Mouse (Mus musculus): ENCODE results near the gene Mosmo. TPM values are rescaled to one million over a fixed set of nuclear protein-coding genes. Genes with fewer than 3 reads are reported as not detected.
"Not testable (repeated sequence)": the region's sequence is repeated elsewhere in the genome, so short reads cannot be mapped to it uniquely, and the experiment has no call there.

Mosmo gene
- polyA plus RNA-seq, 1 experiment from 2014 or later, result 5.1 TPM

GRCm38 (mm10) chr7:120695196-120695595, 17.8 kb downstream of the Mosmo start:
- Histone ChIP-seq H3K9me3 (ENCODE audit: control insufficient read depth, low read length) (no peaks in the 10 kb centered on the region), H3K4me1 (ENCODE audit: control insufficient read depth, insufficient read depth, low read length) (no peaks in the 10 kb centered on the region), H3K4me3 (ENCODE audit: low read length) (no peak overlapping the region), H3K27me3 (replicated peaks; ENCODE audit: control insufficient read depth, insufficient read depth, low read length) (no peaks in the 10 kb centered on the region), H3K9ac (ENCODE audit: low read depth, low read length) (no peak overlapping the region), H3K36me3 (ENCODE audit: control insufficient read depth, insufficient read depth, low read length) (no peaks in the 10 kb centered on the region), H3K27ac (ENCODE audit: low read length) (no peak overlapping the region), H3K4me2 (ENCODE audit: low read depth, low read length) (no peak overlapping the region)
- no peak for ATAC-seq
- 39% methylated on average over 6 of the region's 6 CpGs for WGBS

GRCm38 (mm10) chr7:120695641-120696040, 18.2 kb downstream of the Mosmo start:
- Histone ChIP-seq H3K4me3 (ENCODE audit: low read length) (no peak overlapping the region), H3K4me2 (ENCODE audit: low read depth, low read length) (no peak overlapping the region), H3K36me3 (ENCODE audit: control insufficient read depth, insufficient read depth, low read length) (no peaks in the 10 kb centered on the region), H3K27ac (ENCODE audit: low read length) (no peak overlapping the region), H3K4me1 (ENCODE audit: control insufficient read depth, insufficient read depth, low read length) (no peaks in the 10 kb centered on the region), H3K9me3 (ENCODE audit: control insufficient read depth, low read length) (no peaks in the 10 kb centered on the region), H3K9ac (ENCODE audit: low read depth, low read length) (no peak overlapping the region), H3K27me3 (replicated peaks; ENCODE audit: control insufficient read depth, insufficient read depth, low read length) (no peaks in the 10 kb centered on the region)
- WGBS, result 75% methylated on average over 1 of the region's 1 CpGs
- ATAC-seq, result no peak

- H3K4me3 ChIP-seq (ENCODE audit: low read length), result no peak overlapping the region
- 91% methylated on average over 2 of the region's 2 CpGs for WGBS
- H3K9ac ChIP-seq (ENCODE audit: low read depth, low read length), result no peak overlapping the region
- no peaks in the 10 kb centered on the region for H3K4me1 ChIP-seq (ENCODE audit: control insufficient read depth, insufficient read depth, low read length)
- no peaks in the 10 kb centered on the region for H3K9me3 ChIP-seq (ENCODE audit: control insufficient read depth, low read length)
- H3K27ac ChIP-seq (ENCODE audit: low read length), result no peak overlapping the region
- no peak overlapping the region for H3K4me2 ChIP-seq (ENCODE audit: low read depth, low read length)
- ATAC-seq, result no peak
- no peaks in the 10 kb centered on the region for H3K27me3 ChIP-seq (replicated peaks; ENCODE audit: control insufficient read depth, insufficient read depth, low read length)
- H3K36me3 ChIP-seq (ENCODE audit: control insufficient read depth, insufficient read depth, low read length), result no peaks in the 10 kb centered on the region
These were observed 18.9 kb downstream of the Mosmo start for GRCm38 (mm10) chr7:120696331-120696730.

- Histone ChIP-seq H3K9me3 (ENCODE audit: control insufficient read depth, low read length) (no peaks in the 10 kb centered on the region), H3K4me1 (ENCODE audit: control insufficient read depth, insufficient read depth, low read length) (no peaks in the 10 kb centered on the region), H3K36me3 (ENCODE audit: control insufficient read depth, insufficient read depth, low read length) (no peaks in the 10 kb centered on the region), H3K4me2 (ENCODE audit: low read depth, low read length) (no peak overlapping the region), H3K9ac (ENCODE audit: low read depth, low read length) (no peak overlapping the region), H3K4me3 (ENCODE audit: low read length) (no peak overlapping the region), H3K27ac (ENCODE audit: low read length) (no peak overlapping the region), H3K27me3 (replicated peaks; ENCODE audit: control insufficient read depth, insufficient read depth, low read length) (no peaks in the 10 kb centered on the region)
- 88% methylated on average over 6 of the region's 6 CpGs for WGBS
- no peak for ATAC-seq
These were observed 22.2 kb downstream of the Mosmo start for GRCm38 (mm10) chr7:120699586-120699985.

GRCm38 (mm10) chr7:120703888-120704287, 26.5 kb downstream of the Mosmo start:
- Histone ChIP-seq H3K27ac (ENCODE audit: low read length) (no peak overlapping the region), H3K36me3 (ENCODE audit: control insufficient read depth, insufficient read depth, low read length) (no peaks in the 10 kb centered on the region), H3K27me3 (replicated peaks; ENCODE audit: control insufficient read depth, insufficient read depth, low read length) (no peaks in the 10 kb centered on the region), H3K4me2 (ENCODE audit: low read depth, low read length) (no peak overlapping the region), H3K9ac (ENCODE audit: low read depth, low read length) (no peak overlapping the region), H3K9me3 (ENCODE audit: control insufficient read depth, low read length) (no peaks in the 10 kb centered on the region), H3K4me1 (ENCODE audit: control insufficient read depth, insufficient read depth, low read length) (no peaks in the 10 kb centered on the region), H3K4me3 (ENCODE audit: low read length) (no peak overlapping the region)
- 56% methylated on average over 3 of the region's 3 CpGs for WGBS
- no peak for ATAC-seq

- Histone ChIP-seq H3K9me3 (ENCODE audit: control insufficient read depth, low read length) (no peaks in the 10 kb centered on the region), H3K27me3 (replicated peaks; ENCODE audit: control insufficient read depth, insufficient read depth, low read length) (no peaks in the 10 kb centered on the region), H3K4me2 (ENCODE audit: low read depth, low read length) (no peak overlapping the region), H3K4me1 (ENCODE audit: control insufficient read depth, insufficient read depth, low read length) (no peaks in the 10 kb centered on the region), H3K36me3 (ENCODE audit: control insufficient read depth, insufficient read depth, low read length) (no peaks in the 10 kb centered on the region), H3K27ac (ENCODE audit: low read length) (no peak overlapping the region), H3K9ac (ENCODE audit: low read depth, low read length) (no peak overlapping the region), H3K4me3 (ENCODE audit: low read length) (no peak overlapping the region)
- ATAC-seq, result no peak
- 86% methylated on average over 2 of the region's 2 CpGs for whole genome bisulfite sequencing
These were observed 34.7 kb downstream of the Mosmo start for GRCm38 (mm10) chr7:120712071-120712470.

GRCm38 (mm10) chr7:120713225-120713624, 35.8 kb downstream of the Mosmo start:
- Histone ChIP-seq H3K4me3 (ENCODE audit: low read length) (no peak overlapping the region), H3K4me1 (ENCODE audit: control insufficient read depth, insufficient read depth, low read length) (no peaks in the 10 kb centered on the region), H3K9ac (ENCODE audit: low read depth, low read length) (no peak overlapping the region), H3K4me2 (ENCODE audit: low read depth, low read length) (no peak overlapping the region), H3K27ac (ENCODE audit: low read length) (no peak overlapping the region), H3K36me3 (ENCODE audit: control insufficient read depth, insufficient read depth, low read length) (no peaks in the 10 kb centered on the region), H3K9me3 (ENCODE audit: control insufficient read depth, low read length) (no peaks in the 10 kb centered on the region), H3K27me3 (replicated peaks; ENCODE audit: control insufficient read depth, insufficient read depth, low read length) (no peaks in the 10 kb centered on the region)
- ATAC-seq, result no peak
- whole genome bisulfite sequencing, result 92% methylated on average over 2 of the region's 2 CpGs

- not testable (repeated sequence) for H3K9ac ChIP-seq (ENCODE audit: low read depth, low read length); H3K27me3 ChIP-seq (replicated peaks; ENCODE audit: control insufficient read depth, insufficient read depth, low read length); ATAC-seq; H3K4me1 ChIP-seq (ENCODE audit: control insufficient read depth, insufficient read depth, low read length); H3K4me3 ChIP-seq (ENCODE audit: low read length); H3K27ac ChIP-seq (ENCODE audit: low read length); H3K4me2 ChIP-seq (ENCODE audit: low read depth, low read length); H3K9me3 ChIP-seq (ENCODE audit: control insufficient read depth, low read length); H3K36me3 ChIP-seq (ENCODE audit: control insufficient read depth, insufficient read depth, low read length)
- 91% methylated on average over 11 of the region's 11 CpGs for WGBS
These were observed 36.5 kb downstream of the Mosmo start for GRCm38 (mm10) chr7:120713951-120714350.

- no peak for ATAC-seq
- Histone ChIP-seq H3K4me3 (ENCODE audit: low read length) (no peak overlapping the region), H3K4me2 (ENCODE audit: low read depth, low read length) (no peak overlapping the region), H3K4me1 (ENCODE audit: control insufficient read depth, insufficient read depth, low read length) (peaks cover 5% of the 10 kb centered on the region; the same call in 1 of the 2 replicates), H3K27ac (ENCODE audit: low read length) (no peak overlapping the region), H3K36me3 (ENCODE audit: control insufficient read depth, insufficient read depth, low read length) (no peaks in the 10 kb centered on the region), H3K9me3 (ENCODE audit: control insufficient read depth, low read length) (no peaks in the 10 kb centered on the region), H3K9ac (ENCODE audit: low read depth, low read length) (no peak overlapping the region), H3K27me3 (replicated peaks; ENCODE audit: control insufficient read depth, insufficient read depth, low read length) (no peaks in the 10 kb centered on the region)
- WGBS, result 57% methylated on average over 2 of the region's 2 CpGs
These were observed 39.8 kb downstream of the Mosmo start for GRCm38 (mm10) chr7:120717261-120717660.

- H3K4me1 ChIP-seq (ENCODE audit: control insufficient read depth, insufficient read depth, low read length), result peaks cover 11% of the 10 kb centered on the region; the same call in 1 of the 2 replicates
- H3K27me3 ChIP-seq (replicated peaks; ENCODE audit: control insufficient read depth, insufficient read depth, low read length), result no peaks in the 10 kb centered on the region
- H3K36me3 ChIP-seq (ENCODE audit: control insufficient read depth, insufficient read depth, low read length), result no peaks in the 10 kb centered on the region
- H3K4me2 ChIP-seq (ENCODE audit: low read depth, low read length), result no peak overlapping the region
- 89% methylated on average over 5 of the region's 5 CpGs for WGBS
- H3K4me3 ChIP-seq (ENCODE audit: low read length), result no peak overlapping the region
- no peak overlapping the region for H3K9ac ChIP-seq (ENCODE audit: low read depth, low read length)
- no peak overlapping the region for H3K27ac ChIP-seq (ENCODE audit: low read length)
- ATAC-seq, result no peak
- H3K9me3 ChIP-seq (ENCODE audit: control insufficient read depth, low read length), result no peaks in the 10 kb centered on the region
These were observed 43.6 kb downstream of the Mosmo start for GRCm38 (mm10) chr7:120721051-120721450.
